Mouse (Mus musculus) cerebral cortex, adult 2 months (tissue): ENCODE measurements around the gene Ddx47.

Experiments used
- WGBS: fragments of 180-500 bp; shearing (Covaris S2); methylation state at CpG from one replicate; pipeline ENCODE4 v1.1.7; 2018; 5-methylcytosine and 5-hydroxymethylcytosine counted together

Ddx47 gene

DNA sequence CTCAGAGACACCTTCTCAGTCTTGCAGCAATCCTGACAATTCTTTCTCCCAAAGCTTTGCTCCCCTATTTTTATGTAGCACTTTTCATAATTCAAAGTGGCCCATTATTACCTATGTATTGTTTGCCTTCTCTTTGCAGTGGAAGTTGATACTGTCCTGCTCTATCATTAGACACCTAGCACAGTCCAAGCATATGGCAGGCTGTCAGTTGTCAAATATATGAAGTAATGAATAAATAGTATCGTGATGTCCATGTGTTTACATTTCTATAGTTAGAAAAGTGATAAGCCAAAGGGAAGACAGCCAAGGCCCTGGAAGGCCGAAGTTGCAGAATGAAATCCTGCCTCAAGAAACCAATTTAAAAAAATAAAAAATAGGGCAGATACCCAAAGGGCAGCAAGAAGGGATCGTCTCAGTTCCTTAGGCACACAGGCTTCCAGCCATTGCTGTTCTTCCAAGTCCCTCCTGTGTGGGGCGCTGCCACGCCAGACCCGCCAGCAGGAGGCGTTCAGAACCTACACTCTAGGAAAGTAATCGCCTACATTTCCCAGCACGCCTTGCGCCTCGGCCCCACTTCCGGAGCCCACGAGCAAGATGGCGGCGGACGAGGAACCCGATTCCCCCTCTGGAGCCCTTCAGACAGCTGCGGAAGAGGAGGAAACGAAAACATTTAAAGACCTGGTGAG lies at the start of gene Ddx47:
TSS of gene Ddx47 (plus strand) at position 565 of the 686 bp plus-strand sequence.
- 3% methylated on average over 19 of the region's 19 CpGs for WGBS

DNA sequence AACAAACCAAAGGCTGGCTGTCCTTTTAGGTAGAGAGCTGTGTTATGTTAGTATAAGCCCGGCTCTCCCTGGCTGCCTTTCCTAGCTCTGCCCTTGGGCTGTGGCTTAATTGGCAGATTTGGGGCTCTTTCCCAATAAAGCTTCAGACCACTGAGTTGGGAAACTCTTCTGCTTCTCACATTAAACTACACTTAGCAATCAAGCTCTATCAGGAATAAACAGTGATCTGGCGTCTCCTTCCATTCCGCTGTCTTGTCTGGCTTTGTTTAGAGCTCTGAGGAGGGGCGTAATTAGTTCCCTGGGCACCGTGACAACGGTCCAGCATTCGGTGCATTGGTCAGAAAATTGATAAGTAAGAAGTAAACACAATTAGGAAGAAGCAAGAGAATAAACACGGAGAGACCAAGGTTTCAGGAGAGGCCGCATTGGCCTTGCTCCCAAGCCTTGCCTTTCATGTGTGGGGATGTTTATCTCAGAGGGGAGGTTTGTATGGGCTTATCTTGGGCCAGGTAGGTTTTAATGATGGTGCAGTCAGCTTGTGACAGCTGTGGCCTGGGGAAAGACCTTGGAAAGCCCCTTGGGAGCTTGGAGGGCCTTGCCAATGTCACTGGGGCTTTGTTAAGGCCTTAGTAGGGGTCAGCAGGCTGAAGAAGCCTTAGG lies 49.4 kb upstream of the Ddx47 start:
- 86% methylated on average over 9 of the region's 9 CpGs for whole genome bisulfite sequencing

DNA sequence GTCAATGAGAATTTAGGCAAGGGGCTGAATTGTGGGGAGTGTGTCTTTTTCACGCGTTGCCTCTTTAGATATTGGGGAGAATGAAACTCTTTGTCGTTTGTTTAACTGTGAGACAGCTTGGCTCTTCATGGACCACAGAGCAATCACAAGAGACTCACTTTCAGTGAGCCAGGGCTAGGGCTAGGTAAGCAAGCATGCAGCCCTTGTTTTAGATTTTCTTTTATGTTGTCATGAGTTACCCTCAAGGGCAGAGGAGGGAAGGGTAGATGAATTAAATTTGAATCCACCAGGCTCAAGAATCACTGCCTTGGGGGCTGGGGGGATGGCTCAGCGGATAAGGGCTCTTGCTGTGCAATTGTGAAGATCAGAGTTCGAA lies 48.9 kb upstream of the Ddx47 start:
- 83% methylated on average over 5 of the region's 5 CpGs for WGBS

DNA sequence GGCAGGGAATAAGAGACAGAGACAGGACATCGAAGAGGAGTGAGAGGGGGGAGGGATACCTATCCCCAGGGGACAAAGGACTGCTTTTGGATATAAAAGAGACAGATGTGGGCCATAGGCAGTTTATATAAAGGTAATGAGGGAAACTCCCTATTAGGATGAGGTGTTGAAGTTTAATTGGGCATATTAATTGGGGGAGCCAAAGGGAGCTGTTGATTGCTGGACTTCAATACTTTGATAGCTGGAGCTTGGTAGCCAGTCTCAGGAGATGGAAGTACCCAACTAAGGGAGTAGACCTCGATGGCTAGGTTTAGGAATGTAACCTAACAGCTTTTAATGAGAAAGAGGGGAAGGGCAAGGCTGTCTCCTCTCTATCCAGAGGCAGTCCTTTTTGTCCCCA lies 47.5 kb upstream of the Ddx47 start:
- 57% methylated on average over 2 of the region's 2 CpGs for WGBS

DNA sequence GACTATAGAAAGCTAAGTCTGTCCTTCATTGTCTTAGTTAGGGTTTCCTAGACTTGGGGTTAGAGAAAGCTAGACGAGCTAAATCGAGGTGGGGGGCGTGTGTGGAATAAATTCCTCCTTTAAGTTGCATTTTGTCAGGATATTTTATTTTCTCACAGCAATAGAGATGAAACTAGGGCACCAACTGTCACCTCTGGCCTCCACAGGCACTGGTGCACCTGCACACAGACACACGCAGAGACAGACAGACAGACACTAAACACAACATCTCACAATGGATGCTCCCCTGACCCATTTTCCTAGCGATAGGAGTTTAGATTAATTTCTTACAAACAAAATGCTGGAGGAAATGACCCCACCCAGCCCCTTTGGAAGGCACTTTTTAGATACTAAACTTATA lies 44.7 kb upstream of the Ddx47 start:
- 82% methylated on average over 5 of the region's 5 CpGs for WGBS

DNA sequence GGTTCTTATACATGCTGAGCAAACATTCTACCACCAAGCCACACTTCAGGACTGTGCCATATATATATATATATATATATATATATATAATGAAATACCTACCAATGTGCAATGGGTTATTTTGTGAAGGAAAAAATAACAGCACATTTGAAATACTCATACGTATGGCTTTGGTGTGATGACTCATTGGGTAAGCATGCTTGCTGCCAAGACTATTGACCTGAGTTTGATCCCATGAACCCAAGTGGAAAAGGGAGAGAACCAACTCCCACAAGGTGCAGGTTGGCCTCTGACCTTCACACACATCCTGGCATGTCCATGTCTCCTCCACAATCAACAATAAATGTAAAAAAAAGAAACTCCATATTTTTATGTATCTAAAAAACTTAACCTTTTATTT lies 43.1 kb upstream of the Ddx47 start:
- WGBS, result 68% methylated on average over 1 of the region's 1 CpGs

DNA sequence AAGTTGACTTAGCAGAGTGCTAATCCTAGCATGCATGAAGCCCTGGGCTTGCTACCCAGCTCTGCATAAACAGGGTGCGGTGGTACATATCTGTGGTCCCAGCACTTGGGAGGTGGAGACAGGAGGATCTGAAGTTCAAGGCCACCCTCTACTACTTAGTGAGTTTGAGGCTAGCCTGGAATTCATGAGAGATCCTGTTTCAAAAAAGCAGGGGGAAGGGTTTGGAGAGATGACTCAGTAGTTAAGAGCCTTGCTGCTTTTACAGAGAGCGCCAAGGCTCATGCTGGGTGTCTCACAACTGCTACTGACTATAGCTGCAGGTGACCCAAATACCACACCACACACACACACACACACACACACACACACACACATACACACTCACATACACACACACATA lies 41.9 kb upstream of the Ddx47 start:
- WGBS, result 82% methylated on average over 2 of the region's 2 CpGs

DNA sequence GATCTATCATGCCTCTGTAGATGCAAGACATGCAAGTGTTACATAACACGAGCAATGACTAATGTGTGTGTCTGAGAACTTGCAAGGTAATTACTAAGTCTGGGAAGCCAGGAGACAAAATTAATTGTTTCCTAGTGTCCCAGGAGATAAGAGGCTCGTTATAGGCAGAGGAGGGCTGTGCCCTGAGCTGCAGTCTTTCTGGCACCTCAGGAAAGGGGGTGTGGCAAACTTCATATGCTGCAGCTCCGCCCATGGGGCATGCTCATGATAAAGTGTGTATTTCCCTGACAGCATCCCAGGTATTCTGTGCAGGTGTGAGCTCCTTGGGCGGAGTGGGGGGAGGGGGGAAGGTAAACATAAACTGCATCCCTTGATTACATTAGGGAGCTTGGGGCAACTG lies 39.3 kb upstream of the Ddx47 start:
- 70% methylated on average over 4 of the region's 4 CpGs for WGBS

DNA sequence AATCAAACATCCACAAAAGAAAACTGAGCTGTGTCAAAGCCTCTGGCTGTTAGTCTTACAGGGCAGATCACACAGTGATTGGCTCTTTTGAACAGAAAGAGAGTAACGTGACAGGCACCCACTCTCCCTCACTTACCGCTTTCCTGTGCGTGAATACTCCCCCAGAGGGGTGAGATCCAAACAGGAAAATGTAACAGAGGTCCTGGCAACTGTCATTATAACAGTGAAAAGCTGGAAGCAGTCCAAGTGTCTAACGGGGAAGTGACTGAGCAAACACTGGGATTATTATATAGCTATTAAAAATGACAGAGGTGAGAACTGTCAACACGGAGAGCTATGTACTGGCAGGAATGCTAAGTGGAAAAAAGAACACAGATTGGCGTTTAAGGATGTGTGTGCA lies 34.8 kb upstream of the Ddx47 start:
- WGBS, result 35% methylated on average over 6 of the region's 6 CpGs

DNA sequence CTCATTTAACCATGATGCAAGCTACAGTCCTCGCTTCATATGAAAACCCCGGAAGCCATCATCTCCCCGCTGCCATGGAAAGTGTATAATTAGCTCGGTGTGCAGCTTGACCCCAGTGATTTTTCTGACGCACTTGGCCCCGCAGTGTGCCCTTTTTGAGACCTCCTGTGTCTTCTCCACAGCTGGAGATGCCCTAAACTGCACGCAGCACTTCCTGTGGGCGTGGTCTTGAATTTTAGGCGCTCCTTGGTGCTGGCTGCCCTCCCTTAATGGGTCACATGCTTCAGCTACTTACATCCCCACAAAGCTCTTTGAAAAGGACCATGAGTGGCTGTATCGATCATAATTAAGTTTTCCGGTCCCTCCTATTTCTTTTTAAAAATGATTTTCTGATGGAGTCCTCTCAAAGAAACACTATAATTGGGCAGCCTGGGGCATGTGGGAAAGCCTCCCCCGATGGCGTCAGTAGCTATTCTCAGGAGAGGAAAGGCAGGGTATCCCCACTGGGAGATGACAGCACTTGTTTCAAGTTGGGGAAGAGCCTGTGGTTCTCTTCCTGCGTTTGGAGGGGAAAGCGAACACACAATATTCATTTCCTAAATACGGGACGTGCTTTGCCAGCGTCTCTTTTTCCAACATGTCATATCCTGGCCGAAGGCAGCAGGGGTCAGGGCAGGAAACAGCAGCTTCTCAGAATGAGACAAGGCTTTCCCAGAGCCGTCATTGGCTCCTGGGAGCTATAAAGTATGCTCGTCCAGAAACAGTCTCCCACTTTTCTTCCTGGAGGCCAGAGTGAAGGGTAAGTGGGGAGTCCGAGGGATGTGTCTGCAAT lies 30.0 kb upstream of the Ddx47 start, which contains the start of gene Apold1:
TSS of gene Apold1 (plus strand) at position 488 of the 832 bp plus-strand sequence.
- WGBS, result 50% methylated on average over 22 of the region's 22 CpGs

DNA sequence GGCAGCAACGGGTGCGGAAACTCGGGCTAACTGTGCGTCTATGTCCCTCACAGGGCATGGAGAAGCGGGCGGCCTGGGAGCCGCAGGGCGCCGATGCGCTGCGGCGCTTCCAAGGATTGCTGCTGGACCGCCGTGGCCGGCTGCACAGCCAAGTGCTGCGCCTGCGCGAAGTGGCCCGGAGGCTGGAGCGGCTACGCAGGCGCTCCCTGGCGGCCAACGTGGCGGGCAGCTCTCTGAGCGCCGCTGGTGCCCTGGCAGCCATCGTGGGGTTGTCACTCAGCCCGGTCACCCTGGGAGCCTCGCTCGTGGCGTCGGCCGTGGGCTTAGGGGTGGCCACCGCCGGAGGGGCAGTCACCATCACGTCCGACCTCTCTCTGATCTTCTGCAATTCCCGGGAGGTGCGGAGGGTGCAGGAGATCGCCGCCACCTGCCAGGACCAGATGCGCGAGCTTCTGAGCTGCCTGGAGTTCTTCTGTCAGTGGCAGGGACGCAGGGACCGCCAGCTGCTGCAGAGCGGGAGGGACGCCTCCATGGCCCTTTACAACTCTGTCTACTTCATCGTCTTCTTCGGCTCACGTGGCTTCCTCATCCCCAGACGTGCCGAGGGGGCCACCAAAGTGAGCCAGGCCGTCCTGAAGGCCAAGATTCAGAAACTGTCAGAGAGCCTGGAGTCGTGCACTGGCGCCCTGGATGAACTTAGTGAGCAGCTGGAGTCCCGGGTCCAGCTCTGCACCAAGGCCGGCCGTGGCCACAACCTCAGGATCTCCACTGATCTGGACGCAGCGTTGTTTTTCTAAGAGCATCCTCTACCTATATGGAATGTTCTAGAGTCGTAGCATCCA lies 27.7 kb upstream of the Ddx47 start:
- 3% methylated on average over 62 of the region's 62 CpGs for WGBS

DNA sequence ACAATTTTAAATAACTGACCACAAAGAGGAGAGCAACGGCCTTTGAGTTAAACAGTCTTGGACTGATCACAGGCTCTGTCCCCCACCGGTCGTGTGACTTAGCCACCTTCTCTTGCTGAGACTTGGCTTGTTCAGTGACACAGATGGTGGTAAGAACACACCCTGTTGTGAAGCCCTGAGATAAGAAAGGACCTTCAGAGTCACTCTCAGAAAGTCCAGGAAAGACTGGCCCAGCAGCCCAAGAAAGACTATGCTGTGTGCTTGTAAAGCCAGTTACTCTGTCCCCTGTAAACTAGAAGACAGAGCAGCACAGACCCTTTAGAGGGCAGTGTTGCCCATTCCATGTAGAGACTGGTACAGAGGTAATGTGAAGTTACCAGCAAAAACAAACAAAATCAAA lies 26.7 kb upstream of the Ddx47 start:
- 64% methylated on average over 3 of the region's 3 CpGs for WGBS

DNA sequence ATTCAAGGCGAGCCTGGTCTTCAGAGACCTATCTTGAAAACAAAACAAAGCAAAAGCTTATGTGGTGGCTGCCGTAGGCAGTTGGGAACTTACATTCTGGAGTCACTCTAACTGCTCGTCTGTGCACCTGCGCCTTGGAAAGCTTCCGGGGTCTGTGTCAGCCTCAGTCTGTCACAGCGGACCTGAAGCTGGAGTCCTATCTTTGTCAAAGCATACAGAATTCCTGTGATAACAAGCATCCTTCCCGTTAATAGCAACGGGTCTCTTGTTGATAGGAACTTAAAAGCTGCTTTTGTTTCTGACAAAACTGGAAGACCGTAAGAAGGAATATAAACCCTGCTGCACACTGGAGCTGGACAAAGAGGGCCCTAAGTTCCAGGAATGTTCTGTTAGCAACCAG lies 23.0 kb upstream of the Ddx47 start:
- WGBS, result 80% methylated on average over 9 of the region's 9 CpGs

DNA sequence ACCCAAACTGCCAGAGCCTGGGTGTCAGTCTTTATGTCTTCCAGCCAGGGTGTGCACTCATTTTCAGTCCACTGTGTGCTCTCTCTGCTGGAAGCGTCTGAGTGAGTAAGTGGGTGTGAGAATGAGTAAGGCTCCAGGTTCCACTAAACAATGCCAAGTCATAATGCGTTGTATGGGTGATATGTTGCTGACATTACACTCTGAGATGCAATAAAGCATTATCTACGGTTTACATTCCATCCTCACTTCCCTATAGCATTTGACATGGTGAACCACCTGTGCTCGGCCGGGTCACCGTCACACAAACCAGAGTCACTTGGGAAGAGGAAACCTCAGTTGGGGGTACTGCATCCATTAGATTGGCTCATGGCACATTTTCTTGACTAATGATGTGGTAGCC lies 20.7 kb upstream of the Ddx47 start:
- WGBS, result 78% methylated on average over 6 of the region's 6 CpGs

DNA sequence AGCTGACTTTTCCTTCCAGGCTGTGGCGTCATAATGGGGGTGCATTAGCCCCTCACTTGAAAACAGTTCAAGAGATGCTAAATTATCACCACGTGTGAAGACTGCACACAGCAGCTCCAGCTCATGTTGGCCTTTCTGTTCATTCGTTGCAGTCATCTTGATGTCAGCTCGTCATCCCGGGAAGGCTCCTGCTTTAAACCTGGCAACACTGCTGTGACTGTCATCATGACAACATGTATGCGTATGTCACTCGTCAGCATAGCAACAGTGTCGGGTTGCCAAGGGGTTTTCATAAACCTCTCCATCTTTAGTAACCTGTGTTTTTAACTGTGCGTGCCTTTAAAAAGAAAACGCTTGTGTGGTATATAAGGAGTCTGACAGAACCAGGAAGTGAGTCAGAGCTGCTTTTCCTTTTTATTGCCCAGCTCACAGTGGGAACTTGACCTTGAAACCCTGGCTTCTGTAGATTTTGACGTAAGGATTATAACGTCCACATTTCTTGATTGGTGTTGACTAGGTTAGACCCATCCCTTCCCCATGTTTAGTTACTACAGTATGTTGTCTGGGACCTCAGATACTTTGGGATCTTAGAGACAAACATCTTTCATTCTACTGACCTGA lies 17.3 kb upstream of the Ddx47 start:
- 35% methylated on average over 12 of the region's 12 CpGs for WGBS

DNA sequence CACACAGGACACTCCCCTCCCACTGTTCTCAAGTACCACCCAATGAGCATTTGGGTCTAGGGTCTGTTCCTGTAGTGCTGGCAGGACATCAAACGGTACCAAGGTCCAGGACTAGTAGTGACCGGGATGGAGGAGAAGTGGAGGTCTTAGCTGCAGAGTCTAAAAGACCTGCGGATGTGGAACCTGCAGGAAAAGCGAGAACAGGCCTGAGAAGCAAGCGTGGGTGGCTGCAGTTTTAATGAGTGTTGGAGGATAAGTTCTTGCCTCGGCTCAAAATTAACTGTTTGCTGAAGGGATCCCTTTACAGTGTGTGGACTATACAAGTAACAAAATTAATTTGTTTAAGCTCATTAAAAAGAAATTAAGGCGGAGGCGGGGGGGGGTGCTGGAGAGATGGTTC lies 16.4 kb upstream of the Ddx47 start:
- WGBS, result 58% methylated on average over 8 of the region's 8 CpGs

DNA sequence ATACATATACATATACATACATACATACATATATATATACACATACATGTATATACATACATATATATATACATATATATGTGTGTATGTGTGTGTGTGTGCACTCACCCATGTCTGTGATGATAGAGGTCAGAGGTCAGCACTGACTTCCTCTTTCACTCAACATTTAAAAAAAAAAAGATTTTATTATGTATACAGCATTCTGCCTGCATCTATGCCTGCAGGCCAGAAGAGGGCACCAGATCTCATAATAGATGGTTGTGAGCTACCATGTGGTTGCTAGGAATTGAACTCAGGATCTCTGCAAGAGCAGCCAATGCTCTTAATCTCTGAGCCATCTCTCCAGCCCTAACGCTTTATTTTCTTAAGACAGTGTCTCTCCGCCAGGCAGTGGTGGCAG lies 14.5 kb upstream of the Ddx47 start:
- WGBS, result 89% methylated on average over 2 of the region's 2 CpGs

DNA sequence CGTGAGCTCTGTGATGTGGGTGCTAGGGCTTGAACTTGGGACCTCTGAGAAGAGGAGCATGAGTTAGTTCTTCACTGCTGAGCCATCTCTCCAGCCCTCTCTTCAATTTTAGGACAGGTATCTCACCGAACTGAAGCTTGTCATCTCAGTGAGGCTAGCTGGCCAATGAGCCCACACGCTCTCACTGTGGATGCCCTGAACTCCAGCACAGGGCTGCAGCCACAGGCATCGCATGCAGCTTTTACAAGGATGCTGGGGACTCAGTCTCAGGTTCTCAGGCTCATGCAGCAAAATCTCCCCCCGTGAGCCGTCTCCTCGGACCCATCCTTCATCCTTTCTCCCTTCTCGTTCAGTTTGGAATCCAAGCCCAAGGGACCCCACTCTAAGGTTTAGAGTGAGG lies 13.3 kb upstream of the Ddx47 start:
- 88% methylated on average over 8 of the region's 8 CpGs for WGBS

DNA sequence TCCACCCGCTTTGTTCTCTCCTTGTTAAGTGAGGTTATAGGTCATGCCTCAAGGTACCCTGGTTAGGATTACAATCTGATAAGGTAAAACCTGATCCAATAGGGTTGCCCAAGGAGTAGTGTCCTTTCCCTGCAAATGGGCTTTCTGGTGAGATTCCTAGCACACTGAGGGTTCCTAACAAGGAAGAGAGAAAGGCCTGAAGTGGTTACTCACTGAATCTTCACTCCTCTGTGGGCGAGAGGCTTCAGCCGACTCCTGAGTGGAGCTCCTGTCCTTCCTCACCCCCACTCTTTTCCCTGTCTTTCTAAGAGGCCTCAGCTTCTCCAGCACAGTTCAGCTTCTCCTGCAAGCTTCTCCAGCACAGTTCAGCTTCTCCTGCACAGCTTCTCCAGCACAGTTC lies 12.6 kb upstream of the Ddx47 start:
- WGBS, result 80% methylated on average over 3 of the region's 3 CpGs

DNA sequence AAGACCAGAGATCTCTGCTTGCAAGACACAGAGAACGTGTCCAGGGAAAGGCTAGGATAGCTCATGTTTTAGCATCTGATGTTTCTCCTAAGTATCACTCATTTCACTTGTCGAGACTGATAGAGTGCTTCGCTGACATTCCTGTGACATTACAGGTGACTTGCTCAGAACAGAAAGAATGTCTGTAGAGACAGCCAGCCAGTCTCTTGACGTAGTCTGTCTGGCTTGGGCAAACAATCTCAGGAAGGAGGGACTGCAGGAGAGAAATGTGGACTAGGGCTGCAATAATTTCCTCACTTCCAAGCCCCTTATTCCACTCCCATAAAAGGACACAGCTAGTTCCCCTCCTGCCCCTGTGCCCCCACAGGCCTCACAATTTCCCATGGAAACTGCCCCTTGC lies 11.1 kb upstream of the Ddx47 start:
- WGBS, result 85% methylated on average over 4 of the region's 4 CpGs

DNA sequence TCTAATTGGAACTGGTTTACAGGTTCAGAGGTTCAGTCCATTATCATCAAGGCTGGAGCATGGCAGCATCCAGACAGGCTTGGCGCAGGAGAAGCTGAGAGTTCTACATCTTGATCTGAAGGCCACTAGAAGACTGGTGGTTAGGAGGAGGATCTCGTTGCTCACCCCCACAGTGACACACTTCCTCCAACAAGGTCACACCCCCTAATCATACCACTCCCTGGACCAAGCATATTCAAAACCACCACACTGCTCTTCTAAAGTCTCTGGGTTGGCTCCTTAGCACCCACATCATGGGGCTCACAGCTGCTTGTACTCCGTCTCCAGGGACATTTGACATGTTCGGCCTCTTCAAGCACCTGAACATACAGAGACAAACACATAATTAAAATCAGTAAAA lies 9.4 kb upstream of the Ddx47 start:
- WGBS, result 90% methylated on average over 4 of the region's 4 CpGs
